Comparison of ENCODE assay signal across 12 mouse cellular contexts in the genomic region with DNA sequence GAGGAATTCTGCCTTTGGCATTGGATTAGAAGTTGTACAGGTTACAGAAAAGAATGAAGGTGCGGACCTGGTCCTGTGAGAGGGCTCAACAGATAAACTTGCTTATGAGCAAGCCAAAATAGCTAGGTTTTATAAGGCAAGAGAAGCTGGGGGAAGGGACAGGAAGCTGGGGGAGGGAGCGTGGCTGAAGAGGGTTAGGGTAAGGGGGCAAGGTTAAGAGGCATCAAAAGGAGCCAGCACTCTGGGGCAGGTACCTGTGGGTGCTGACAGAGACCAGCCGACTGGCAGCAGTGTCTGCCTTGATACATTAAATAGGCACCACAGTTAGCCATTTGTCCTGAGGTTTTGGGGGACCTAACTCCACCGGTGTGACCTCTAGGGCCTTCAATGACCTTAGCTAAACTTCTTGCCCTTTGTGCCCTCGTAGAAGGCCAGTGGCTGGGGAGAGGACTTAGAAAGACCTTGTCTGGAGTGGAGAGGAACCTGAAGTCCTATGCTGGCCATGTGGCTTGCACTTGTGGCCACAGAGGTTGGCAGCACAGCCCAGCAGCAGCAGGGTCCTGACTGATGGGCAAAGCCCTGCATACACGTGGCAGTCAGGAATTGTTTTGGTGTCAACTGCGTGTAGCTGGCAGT. TPM values are rescaled to one million over a fixed set of nuclear protein-coding genes. Genes with fewer than 3 reads are reported as not detected.
DNase-seq lines count a peak whose midpoint lies in the region; TF ChIP-seq lines count a peak whose summit lies in the region.
"Had no signal": no experiment of that assay in that cellular context is flagged by ENCODE, and none has a peak within 500 bp of the region (broad histone marks: within the 10 kb centered on the region; RNA-seq: fewer than 3 reads in every experiment).

No protein-coding gene starts in this region.

- H3K4me1 ChIP-seq in kidney, adult 2 months (ENCODE audit: control insufficient read depth, insufficient read depth, low read length) = peaks cover 9% of the 10 kb centered on the region
- peaks cover 26% of the 10 kb centered on the region for H3K4me1 ChIP-seq in thymus, adult 2 months (replicated peaks; ENCODE audit: control insufficient read depth, insufficient read depth, low read length)
- H3K4me1 ChIP-seq in limb, embryonic 10.5 days = peaks cover 22% of the 10 kb centered on the region
- H3K4me1 ChIP-seq: neural tube, embryonic 13.5 days had no signal

- WGBS in kidney, adult 2 months = 51% methylated on average over 7 of the region's 7 CpGs
- 33% methylated on average over 7 of the region's 7 CpGs for WGBS in thymus, adult 2 months
- WGBS in limb, embryonic 10.5 days = 52% methylated on average over 7 of the region's 7 CpGs

- no peak for TF ChIP-seq CTCF in kidney, adult 2 months (conservative IDR thresholded peaks at IDR 0.05; ENCODE audit: insufficient read depth, insufficient read length, low read depth, low read length)
- TF ChIP-seq CTCF in thymus, adult 2 months (IDR thresholded peaks at IDR 0.05; ENCODE audit: borderline replicate concordance, control insufficient read depth, extremely low read depth, insufficient read depth, low read length, poor library complexity) = no peak

- H3K36me3 ChIP-seq in kidney, adult 2 months (ENCODE audit: control insufficient read depth, insufficient read depth, low read length) = no peaks in the 10 kb centered on the region
- H3K36me3 ChIP-seq in thymus, adult 2 months (ENCODE audit: control insufficient read depth, insufficient read depth, low read length) = no peaks in the 10 kb centered on the region
- H3K36me3 ChIP-seq in limb, embryonic 10.5 days = no peaks in the 10 kb centered on the region
- H3K36me3 ChIP-seq: intestine, embryonic 15.5 days; neural tube, embryonic 13.5 days; stomach, embryonic 15.5 days had no signal

- no peaks in the 10 kb centered on the region for H3K27me3 ChIP-seq in kidney, adult 2 months (replicated peaks; ENCODE audit: control insufficient read depth, insufficient read depth, low read length)
- H3K27me3 ChIP-seq in thymus, adult 2 months (ENCODE audit: control insufficient read depth, insufficient read depth, low read length) = no peaks in the 10 kb centered on the region
- H3K27me3 ChIP-seq in limb, embryonic 10.5 days (ENCODE audit: low read depth, poor library complexity, severe bottlenecking) = no peaks in the 10 kb centered on the region
- H3K27me3 ChIP-seq: intestine, embryonic 15.5 days; neural tube, embryonic 13.5 days; stomach, embryonic 15.5 days had no signal

- DNase-seq in kidney, adult 2 months = no peak
- DNase-seq in kidney, adult 9 months = no peak
- DNase-seq in thymus, adult 2 months = no peak
- no peak for DNase-seq in thymus, adult 18-20 months
- peak; percentile 31 for DNase-seq in limb, embryonic 10.5 days (ENCODE audit: low spot score)
- DNase-seq in urinary bladder, postnatal 14 days (ENCODE audit: low spot score) = no peak
- no peak for DNase-seq in gastrocnemius, postnatal 25 days
- DNase-seq: cerebellum, adult 8-10 months had no signal

- TF ChIP-seq POLR2A in kidney, adult 2 months (IDR thresholded peaks at IDR 0.05; ENCODE audit: low read depth, low read length) = no peak
- no peak for TF ChIP-seq POLR2A in thymus, adult 2 months (IDR thresholded peaks at IDR 0.05; ENCODE audit: control insufficient read depth, extremely low read depth, insufficient read depth, low read length, poor library complexity)

- H3K9me3 ChIP-seq in limb, embryonic 10.5 days (replicated peaks) = no peaks in the 10 kb centered on the region
- H3K9me3 ChIP-seq: intestine, embryonic 15.5 days; neural tube, embryonic 13.5 days; stomach, embryonic 15.5 days had no signal

- H3K4me3 ChIP-seq in kidney, adult 2 months (ENCODE audit: insufficient read depth, low read depth, low read length) = no peak overlapping the region
- no peak overlapping the region for H3K4me3 ChIP-seq in thymus, adult 2 months (ENCODE audit: control insufficient read depth, insufficient read depth, low read length)
- H3K4me3 ChIP-seq in limb, embryonic 10.5 days = no peak overlapping the region
- H3K4me3 ChIP-seq: intestine, embryonic 15.5 days; neural tube, embryonic 13.5 days; stomach, embryonic 15.5 days had no signal

- H3K27ac ChIP-seq in kidney, adult 2 months (ENCODE audit: insufficient read depth, low read depth, low read length) = peak overlapping the region; percentile 79
- H3K27ac ChIP-seq in thymus, adult 2 months (ENCODE audit: control insufficient read depth, insufficient read depth, low read length) = peak overlapping the region; percentile 68
- H3K27ac ChIP-seq in limb, embryonic 10.5 days = peak overlapping the region; percentile 72
- H3K27ac ChIP-seq: intestine, embryonic 15.5 days; macrophage; neural tube, embryonic 13.5 days had no signal

RNA-seq across cellular contexts. Expression of a gene that starts 10.3 kb away (rescaled TPM):
- polyA plus RNA-seq in kidney, adult 2 months (2012; rRNA removed) = 17.7 and 23.3 TPM in 2 replicates
- 26.7 and 28.6 TPM in 2 replicates for polyA plus RNA-seq in thymus, adult 2 months (2012; rRNA removed)
- polyA plus RNA-seq in limb, embryonic 10.5 days (2016; fragmentation: Nextera tagmentation; extraction: Ambion mirVana) = 177 and 208 TPM in 2 replicates
- 10 to 100 TPM; 25.7 to 36.4 TPM for total RNA-seq in gastrocnemius, postnatal 25 days (2021)

RNA-seq across cellular contexts. Expression of a gene that starts 11.2 kb away (rescaled TPM):
- 2.7 and 4.1 TPM in 2 replicates for polyA plus RNA-seq in kidney, adult 2 months (2012; rRNA removed)
- polyA plus RNA-seq in thymus, adult 2 months (2012; rRNA removed) = 9.3 and 9.5 TPM in 2 replicates
- 0.38 and 0.53 TPM in 2 replicates for polyA plus RNA-seq in limb, embryonic 10.5 days (2016; fragmentation: Nextera tagmentation; extraction: Ambion mirVana)
- under 1 TPM; 0.08 to 0.10 TPM for total RNA-seq in gastrocnemius, postnatal 25 days (2021)

RNA-seq across cellular contexts. Expression of a gene that starts 28.5 kb away (rescaled TPM):
- polyA plus RNA-seq in kidney, adult 2 months (2012; rRNA removed) = 43.4 TPM in 2 replicates
- polyA plus RNA-seq in thymus, adult 2 months (2012; rRNA removed) = 194 and 220 TPM in 2 replicates
- 328 and 383 TPM in 2 replicates for polyA plus RNA-seq in limb, embryonic 10.5 days (2016; fragmentation: Nextera tagmentation; extraction: Ambion mirVana)
- total RNA-seq in gastrocnemius, postnatal 25 days (2021) = 10 to 100 TPM; 22.6 to 25.2 TPM

RNA-seq across cellular contexts. Expression of a gene that starts 36.5 kb away (rescaled TPM):
- polyA plus RNA-seq in kidney, adult 2 months (2012; rRNA removed) = 161 and 226 TPM in 2 replicates
- 37.5 and 43.5 TPM in 2 replicates for polyA plus RNA-seq in thymus, adult 2 months (2012; rRNA removed)
- polyA plus RNA-seq in limb, embryonic 10.5 days (2016; fragmentation: Nextera tagmentation; extraction: Ambion mirVana) = 42.5 and 52.3 TPM in 2 replicates
- total RNA-seq in gastrocnemius, postnatal 25 days (2021) = 10 to 100 TPM; 18.9 to 21.7 TPM
